Mouse (Mus musculus) lung, embryonic 14.5 days (tissue): Measurements from ENCODE around the gene Otop2. TPM values are rescaled to one million over a fixed set of nuclear protein-coding genes. Genes with fewer than 3 reads are reported as not detected.

Source experiments
- ATAC-seq: fragments of 200-750 bp; cut with Nextera tagmentation; 2 replicates; pipeline ENCODE4 v1.8.0; 2017; ENCODE audit warnings: mild to moderate bottlenecking, moderate TSS enrichment, moderate library complexity; ENCODE audit not compliant: insufficient read depth
- DNase-seq: peaks from one replicate; pipeline ENCODE4 v3.0.0-alpha.2; 2015
- H3K27ac ChIP-seq: fragments of 300-500 bp; sonication (generic); 2 replicates; pipeline ENCODE4 v1.5.1; 2014; ENCODE audit warnings: low read depth, mild to moderate bottlenecking, moderate library complexity
- H3K27me3 ChIP-seq: fragments of 300-500 bp; sonication (generic); 2 replicates; pipeline ENCODE4 v1.6.1; 2014; ENCODE audit warnings: low read length, control low read depth; ENCODE audit not compliant: insufficient read depth
- H3K36me3 ChIP-seq: fragments of 300-500 bp; sonication (generic); 2 replicates; pipeline ENCODE4 v1.6.1; 2014; ENCODE audit warnings: control low read depth; ENCODE audit not compliant: insufficient read depth
- H3K4me1 ChIP-seq: fragments of 300-500 bp; sonication (generic); 2 replicates; pipeline ENCODE4 v1.6.1; 2014; ENCODE audit warnings: antibody characterized with exemption, control low read depth; ENCODE audit not compliant: insufficient read depth
- H3K4me2 ChIP-seq: fragments of 300-500 bp; sonication (generic); 2 replicates; pipeline ENCODE4 v1.6.1; 2014; ENCODE audit warnings: mild to moderate bottlenecking
- H3K4me3 ChIP-seq: fragments of 300-500 bp; sonication (generic); 2 replicates; pipeline ENCODE4 v1.5.1; 2014; ENCODE audit warnings: low read depth, low read length
- H3K9ac ChIP-seq: fragments of 300-500 bp; sonication (generic); 2 replicates; pipeline ENCODE4 v1.6.1; 2014
- H3K9me3 ChIP-seq: fragments of 300-500 bp; sonication (generic); 2 replicates; pipeline ENCODE4 v1.6.1; 2016; ENCODE audit warnings: low read depth, low read length, control low read depth
- CTCF ChIP-seq: IDR thresholded peaks from 2 replicates; pipeline ENCODE4 v1.5.1; 2016; ENCODE audit warnings: antibody characterized with exemption, low read depth
- WGBS: fragments of 180-500 bp; shearing (Covaris S2); extraction: QIAGEN DNeasy Blood & Tissue Kit; methylation state at CpG from one replicate; pipeline ENCODE4 v1.1.7; 2014; 5-methylcytosine and 5-hydroxymethylcytosine counted together
- polyA plus RNA-seq: library from polyadenylated mRNA; unstranded; fragments of >200 nt; fragmentation: Nextera tagmentation; extraction: Ambion mirVana; gene quantifications from 2 replicates; pipeline ENCODE4 v1.2.1, GENCODE M21; 2014

The Otop2 gene
- polyA plus RNA-seq, 1 experiment from 2014 or later, result not detected

GRCm38 (mm10) chr11:115359726-115360125 lies 52.8 kb downstream of the Otop2 start:
- no peaks in the 10 kb centered on the region; the same call in 1 of the 2 replicates for H3K4me1 ChIP-seq
- no peak for ATAC-seq
- no peak for DNase-seq
- H3K4me2 ChIP-seq, result no peak overlapping the region
- no peak overlapping the region for H3K9ac ChIP-seq
- no peaks in the 10 kb centered on the region for H3K9me3 ChIP-seq
- peak; percentile 35; the same call in 1 of the 2 replicates for TF ChIP-seq CTCF
- 58% methylated on average over 6 of the region's 6 CpGs for WGBS
- no peaks in the 10 kb centered on the region for H3K27me3 ChIP-seq
- no peak overlapping the region for H3K4me3 ChIP-seq
- no peaks in the 10 kb centered on the region for H3K36me3 ChIP-seq
- H3K27ac ChIP-seq, result peak overlapping the region; percentile 12; the same call in 1 of the 2 replicates

GRCm38 (mm10) chr11:115364136-115364535 lies 57.2 kb downstream of the Otop2 start:
- Histone ChIP-seq H3K27ac (no peak overlapping the region), H3K4me3 (no peak overlapping the region), H3K9ac (no peak overlapping the region), H3K4me2 (no peak overlapping the region), H3K9me3 (no peaks in the 10 kb centered on the region), H3K4me1 (peaks cover 3% of the 10 kb centered on the region; the same call in 1 of the 2 replicates), H3K27me3 (peaks cover 38% of the 10 kb centered on the region), H3K36me3 (no peaks in the 10 kb centered on the region)
- DNase-seq, result no peak
- no peak for TF ChIP-seq CTCF
- WGBS, result 73% methylated on average over 3 of the region's 3 CpGs
- ATAC-seq, result no peak

- Histone ChIP-seq H3K36me3 (no peaks in the 10 kb centered on the region), H3K27ac (no peak overlapping the region), H3K27me3 (peaks cover 38% of the 10 kb centered on the region), H3K9me3 (no peaks in the 10 kb centered on the region), H3K9ac (no peak overlapping the region), H3K4me3 (peak overlapping the region; percentile 52; the same call in 1 of the 2 replicates), H3K4me1 (peaks cover 3% of the 10 kb centered on the region; the same call in 1 of the 2 replicates), H3K4me2 (peak overlapping the region; percentile 82)
- no peak for TF ChIP-seq CTCF
- WGBS, result 25% methylated on average over 7 of the region's 7 CpGs
- ATAC-seq (no peak; the same call in 1 of the 2 replicates), DNase-seq (no peak)
These were observed 59.2 kb downstream of the Otop2 start for GRCm38 (mm10) chr11:115366039-115366705.

GRCm38 (mm10) chr11:115366706-115367394 lies 59.9 kb downstream of the Otop2 start:
- ATAC-seq, result peak; percentile 35; the same call in 1 of the 2 replicates
- H3K9me3 ChIP-seq, result no peaks in the 10 kb centered on the region
- H3K4me3 ChIP-seq, result peak overlapping the region; percentile 52
- H3K36me3 ChIP-seq, result no peaks in the 10 kb centered on the region
- no peak overlapping the region for H3K27ac ChIP-seq
- peaks cover 42% of the 10 kb centered on the region for H3K27me3 ChIP-seq
- no peak for TF ChIP-seq CTCF
- H3K9ac ChIP-seq, result peak overlapping the region; percentile 47
- 2% methylated on average over 28 of the region's 28 CpGs for WGBS
- peaks cover 3% of the 10 kb centered on the region; the same call in 1 of the 2 replicates for H3K4me1 ChIP-seq
- DNase-seq, result no peak
- peak overlapping the region; percentile 82 for H3K4me2 ChIP-seq

DNA sequence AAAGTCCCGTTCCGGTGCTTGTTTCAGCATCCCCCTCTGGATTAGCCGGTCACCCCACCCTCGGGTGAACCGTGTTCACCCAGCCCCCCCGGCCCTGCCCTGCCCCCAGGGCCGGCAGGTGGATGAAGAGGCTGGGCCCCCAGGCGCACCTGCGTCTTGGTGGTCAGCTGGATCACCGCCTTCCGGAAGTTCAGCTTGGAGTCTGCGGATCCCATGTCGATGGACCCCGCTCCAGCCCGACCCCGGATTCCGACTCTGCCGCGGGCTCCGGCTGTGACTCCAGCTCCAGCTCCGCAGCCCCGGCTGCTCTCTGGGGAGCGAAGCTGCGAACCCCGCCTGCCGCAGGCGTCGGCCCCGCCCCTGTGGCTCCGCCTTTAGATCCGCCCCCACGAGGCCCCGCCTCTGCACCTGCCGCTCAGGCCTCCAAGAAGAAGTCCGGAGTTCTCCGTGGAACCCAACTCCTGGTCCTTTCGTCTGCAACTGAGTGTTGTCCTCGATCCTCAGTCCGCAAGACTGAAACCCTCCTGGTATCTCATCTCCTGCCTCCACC lies 60.5 kb downstream of the Otop2 start, which contains the start of gene Hid1:
TSS of gene Hid1 (minus strand) at position 362 of the 550 bp plus-strand sequence.
- peak; percentile 71 for ATAC-seq
- Histone ChIP-seq H3K36me3 (no peaks in the 10 kb centered on the region), H3K9me3 (no peaks in the 10 kb centered on the region), H3K27me3 (peaks cover 43% of the 10 kb centered on the region), H3K27ac (no peak within 1 kb of the TSS), H3K9ac (peak within 1 kb of the TSS; percentile 47), H3K4me3 (peak within 1 kb of the TSS; percentile 52), H3K4me1 (peaks cover 3% of the 10 kb centered on the region; the same call in 1 of the 2 replicates), H3K4me2 (peak within 1 kb of the TSS; percentile 82)
- peak; percentile 80 for DNase-seq
- TF ChIP-seq CTCF, result no peak
- WGBS, result under 1% methylated on average over 39 of the region's 39 CpGs

GRCm38 (mm10) chr11:115370368-115370767 lies 63.4 kb downstream of the Otop2 start:
- no peak overlapping the region for H3K27ac ChIP-seq
- DNase-seq (no peak), ATAC-seq (no peak)
- TF ChIP-seq CTCF, result no peak
- H3K4me3 ChIP-seq, result no peak overlapping the region
- 39% methylated on average over 7 of the region's 7 CpGs for WGBS
- peaks cover 7% of the 10 kb centered on the region; the same call in 1 of the 2 replicates for H3K4me1 ChIP-seq
- H3K27me3 ChIP-seq, result peaks cover 49% of the 10 kb centered on the region
- H3K36me3 ChIP-seq, result no peaks in the 10 kb centered on the region
- H3K9ac ChIP-seq, result no peak overlapping the region
- no peak overlapping the region for H3K4me2 ChIP-seq
- no peaks in the 10 kb centered on the region for H3K9me3 ChIP-seq

DNA sequence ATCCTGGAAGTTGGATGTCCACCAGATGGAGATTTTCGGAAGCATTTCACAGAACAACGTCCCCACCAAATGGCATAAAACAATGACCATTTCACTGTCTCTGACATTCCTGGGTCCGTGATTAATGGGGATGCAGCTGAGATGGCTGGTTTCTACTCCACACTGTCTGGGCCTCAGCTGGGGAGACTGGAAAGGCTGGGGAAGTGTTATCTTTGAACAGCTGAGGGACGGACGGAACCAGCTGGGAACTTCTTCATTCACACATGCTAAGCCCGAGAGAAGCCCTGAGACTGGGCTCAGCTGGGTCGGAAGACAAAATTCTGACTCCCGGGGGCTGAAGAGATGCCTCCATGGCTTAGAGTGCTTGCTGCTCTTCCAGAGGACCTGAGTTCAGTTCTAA lies 64.4 kb downstream of the Otop2 start:
- Histone ChIP-seq H3K27me3 (peaks cover 46% of the 10 kb centered on the region), H3K4me1 (peaks cover 7% of the 10 kb centered on the region; the same call in 1 of the 2 replicates)
- ATAC-seq, result no peak

More for the DNA sequence above, 64.4 kb downstream of the Otop2 start:
- WGBS, result 39% methylated on average over 8 of the region's 8 CpGs
- no peak overlapping the region for H3K9ac ChIP-seq
- DNase-seq, result no peak
- no peak overlapping the region for H3K27ac ChIP-seq
- TF ChIP-seq CTCF, result no peak
- H3K4me2 ChIP-seq, result no peak overlapping the region
- H3K9me3 ChIP-seq, result no peaks in the 10 kb centered on the region
- H3K4me3 ChIP-seq, result no peak overlapping the region
- H3K36me3 ChIP-seq, result no peaks in the 10 kb centered on the region
